Mouse (Mus musculus): ENCODE results near the gene Hnf4a. TPM values are rescaled to one million over a fixed set of nuclear protein-coding genes. Genes with fewer than 3 reads are reported as not detected.

Hnf4a gene
- total RNA-seq, 2 experiments from 2014 or later: not detected

- no peak for DNase-seq (ENCODE audit: low spot score in 2 of 2)
Measured at GRCm38 (mm10) chr2:163590996-163591395, 84.4 kb downstream of the Hnf4a start.

GRCm38 (mm10) chr2:163592084-163592483 is 85.5 kb downstream of the Hnf4a start:
- peak; percentile 35 to 43 for DNase-seq (ENCODE audit: low spot score in 2 of 2)

DNA sequence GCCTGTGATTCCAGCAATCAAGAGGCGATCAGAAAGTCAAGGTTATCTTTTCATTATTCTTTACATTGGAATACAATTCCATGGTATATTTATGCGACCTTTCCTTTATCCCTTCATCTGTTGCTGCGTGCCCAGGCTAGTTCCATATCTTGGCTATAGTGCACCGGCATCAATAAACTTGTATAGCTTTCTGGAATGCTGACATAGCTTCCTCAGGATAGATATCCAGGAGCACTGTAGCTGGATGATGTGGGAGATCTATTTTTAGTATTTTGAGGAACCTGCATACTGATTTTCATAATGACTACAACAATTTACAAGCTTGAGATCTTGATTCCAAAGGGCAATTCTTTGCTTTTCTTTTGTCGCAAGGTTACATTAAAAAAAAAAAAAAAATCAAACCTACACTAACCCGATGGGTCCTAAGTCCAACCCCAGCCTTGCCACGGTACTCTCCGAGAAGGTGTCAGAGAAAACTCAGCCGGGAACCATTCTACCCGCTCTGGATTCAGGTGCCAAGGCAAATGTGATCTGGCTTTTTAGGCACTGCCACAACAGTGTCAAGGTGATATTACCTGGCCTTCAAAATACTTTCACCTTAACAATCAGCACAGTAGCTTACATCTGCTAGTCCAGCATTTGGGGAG is 87.2 kb downstream of the Hnf4a start:
- no peak for DNase-seq (ENCODE audit: low spot score in 2 of 2)

DNA sequence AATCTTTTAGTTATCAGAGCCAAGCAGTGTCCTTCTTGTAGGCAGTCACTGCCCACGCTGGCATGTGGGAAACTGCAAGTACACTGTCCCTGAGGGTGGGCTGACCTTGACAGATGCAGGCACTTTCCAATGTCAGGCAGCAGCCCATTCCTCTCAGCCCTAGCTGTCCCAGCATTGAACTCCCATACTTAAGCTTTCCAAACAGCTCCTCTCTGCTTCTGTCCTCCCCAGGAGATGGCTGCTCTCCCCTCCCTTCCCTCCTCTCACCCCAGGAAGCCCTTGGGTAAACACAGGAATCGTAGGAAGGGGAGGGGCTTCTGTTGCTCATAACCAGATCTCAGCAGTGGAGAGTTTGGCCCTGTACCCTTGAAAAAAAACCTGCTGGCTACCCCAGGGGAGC is 88.5 kb downstream of the Hnf4a start:
- no peak for DNase-seq (ENCODE audit: low spot score in 2 of 2)

DNA sequence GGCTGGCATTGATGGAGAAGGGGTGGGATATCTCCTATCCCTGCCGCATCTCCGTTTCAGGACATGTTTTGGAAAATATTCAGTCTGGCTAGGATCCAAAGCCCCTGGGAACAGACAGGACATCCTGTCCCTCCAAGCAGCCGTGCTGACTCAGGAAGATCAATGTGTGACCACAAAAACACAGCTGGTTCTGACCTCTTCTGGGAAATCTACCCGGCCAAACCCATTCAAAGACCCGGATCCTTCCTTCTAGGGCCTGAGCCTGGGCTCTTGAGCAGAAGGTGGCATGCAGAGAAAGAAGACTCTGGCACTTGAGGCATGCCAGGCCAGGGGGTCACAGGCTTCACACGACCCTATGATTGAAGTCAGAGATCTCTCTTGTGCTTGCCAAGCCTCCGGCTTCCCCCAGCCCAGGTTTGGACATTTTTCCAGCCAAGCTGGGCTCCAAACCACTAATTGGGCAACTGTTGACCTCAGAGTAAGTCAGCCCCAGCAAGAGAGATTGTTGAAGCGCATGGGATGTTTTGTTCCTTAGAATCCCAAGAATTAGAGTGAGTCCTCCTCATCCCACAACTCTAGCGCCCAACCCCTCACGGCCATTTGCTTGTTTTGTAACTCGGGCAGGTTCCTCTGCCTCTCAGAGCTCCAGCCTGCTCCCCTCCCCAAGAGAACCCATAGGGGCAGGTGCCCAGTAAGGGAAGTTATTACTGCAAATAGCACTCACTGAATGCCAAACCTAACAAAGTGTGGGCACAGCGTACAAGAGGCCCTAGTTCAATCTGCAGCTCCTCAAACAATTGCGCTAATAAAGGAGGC is 89.7 kb downstream of the Hnf4a start:
- DNase-seq (ENCODE audit: low spot score in 2 of 2): no peak

DNA sequence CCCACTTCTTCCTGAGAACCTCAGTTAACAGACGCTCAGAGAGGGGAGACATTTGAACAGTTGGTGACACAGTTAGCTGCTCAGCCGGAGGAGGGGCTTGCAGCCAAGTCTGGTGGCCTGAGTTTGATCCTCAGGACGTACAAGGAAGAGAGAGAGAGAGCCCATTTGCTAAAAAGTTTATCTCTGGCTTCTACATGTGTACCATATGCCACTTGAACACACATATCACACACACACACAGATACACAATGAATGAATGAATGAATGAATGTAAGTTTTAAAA is 90.2 kb downstream of the Hnf4a start:
- no peak for DNase-seq (ENCODE audit: low spot score in 2 of 2)

GRCm38 (mm10) chr2:163597661-163598060 is 91.1 kb downstream of the Hnf4a start:
- peak; percentile 63 to 70 for DNase-seq (ENCODE audit: low spot score in 2 of 2)

DNA sequence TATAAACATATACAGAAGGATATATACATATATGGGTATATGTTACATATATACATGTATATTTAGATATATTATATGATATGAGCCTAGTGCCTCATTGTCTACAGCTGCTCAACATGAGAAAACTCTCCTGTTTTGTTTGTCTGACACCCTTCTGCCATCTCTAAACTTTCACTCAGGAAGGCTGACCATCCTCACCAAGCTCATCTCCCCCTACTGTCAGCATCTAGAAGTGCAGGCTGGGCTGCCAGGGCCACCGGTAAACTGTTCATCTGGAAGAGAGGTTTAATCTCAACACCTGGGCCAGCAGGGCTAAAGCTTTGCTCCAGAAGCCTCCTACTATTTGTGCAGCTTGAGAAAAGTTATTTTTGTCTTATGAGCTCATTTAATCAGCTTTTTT is 92.6 kb downstream of the Hnf4a start:
- DNase-seq (ENCODE audit: low spot score in 2 of 2): peak; percentile 66 to 71

DNA sequence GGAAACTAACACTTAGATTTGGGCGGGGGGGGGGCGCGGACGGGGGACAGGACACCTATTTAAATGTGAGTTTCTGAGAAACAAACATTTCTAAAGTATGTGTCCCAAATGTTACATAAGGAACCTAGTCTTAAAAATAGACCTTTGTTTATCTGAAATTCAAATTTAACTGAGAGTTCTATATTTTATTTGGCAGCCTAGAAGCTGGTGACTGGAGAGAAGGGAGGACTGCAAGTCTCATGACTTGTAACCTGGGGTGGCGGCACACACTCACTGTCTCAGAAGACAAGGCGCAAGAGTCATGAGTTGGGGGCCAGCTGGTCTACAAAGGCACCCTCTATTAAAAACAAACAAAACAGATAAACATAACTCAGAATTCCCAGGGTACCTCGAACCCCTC is 94.5 kb downstream of the Hnf4a start:
- DNase-seq (ENCODE audit: low spot score in 2 of 2): no peak

- no peak for DNase-seq (ENCODE audit: low spot score in 2 of 2)
Measured at GRCm38 (mm10) chr2:163601712-163602100, 95.1 kb downstream of the Hnf4a start.

- DNase-seq (ENCODE audit: low spot score in 2 of 2): peak; percentile 87 to 89
Measured at GRCm38 (mm10) chr2:163602101-163602971, 95.7 kb downstream of the Hnf4a start, which contains the start of gene Ttpal. TSS of gene Ttpal (plus strand) at chr2:163602314.

GRCm38 (mm10) chr2:163606161-163606560 is 99.6 kb downstream of the Hnf4a start:
- DNase-seq (ENCODE audit: low spot score in 2 of 2): no peak

DNA sequence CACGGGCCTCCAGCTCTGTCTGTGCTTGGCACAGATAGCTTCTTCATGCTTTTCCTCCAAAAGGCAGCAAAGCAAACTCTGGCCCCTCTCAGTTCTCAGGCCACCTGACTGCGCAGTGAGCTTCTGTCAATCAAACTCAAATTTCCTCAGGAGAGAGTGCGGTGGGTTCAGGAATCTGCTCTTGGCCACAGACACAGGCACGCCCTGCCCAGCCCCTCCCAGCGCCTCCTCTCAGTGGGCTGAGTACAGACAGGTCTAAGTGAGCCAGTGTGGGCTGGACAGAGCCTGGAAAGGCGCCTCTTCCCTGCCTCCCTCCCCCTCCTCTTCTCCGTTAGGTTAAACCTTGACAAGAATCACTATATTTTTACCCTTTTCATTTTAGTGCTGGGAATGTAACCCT is 101.4 kb downstream of the Hnf4a start:
- DNase-seq (ENCODE audit: low spot score in 2 of 2): no peak

DNA sequence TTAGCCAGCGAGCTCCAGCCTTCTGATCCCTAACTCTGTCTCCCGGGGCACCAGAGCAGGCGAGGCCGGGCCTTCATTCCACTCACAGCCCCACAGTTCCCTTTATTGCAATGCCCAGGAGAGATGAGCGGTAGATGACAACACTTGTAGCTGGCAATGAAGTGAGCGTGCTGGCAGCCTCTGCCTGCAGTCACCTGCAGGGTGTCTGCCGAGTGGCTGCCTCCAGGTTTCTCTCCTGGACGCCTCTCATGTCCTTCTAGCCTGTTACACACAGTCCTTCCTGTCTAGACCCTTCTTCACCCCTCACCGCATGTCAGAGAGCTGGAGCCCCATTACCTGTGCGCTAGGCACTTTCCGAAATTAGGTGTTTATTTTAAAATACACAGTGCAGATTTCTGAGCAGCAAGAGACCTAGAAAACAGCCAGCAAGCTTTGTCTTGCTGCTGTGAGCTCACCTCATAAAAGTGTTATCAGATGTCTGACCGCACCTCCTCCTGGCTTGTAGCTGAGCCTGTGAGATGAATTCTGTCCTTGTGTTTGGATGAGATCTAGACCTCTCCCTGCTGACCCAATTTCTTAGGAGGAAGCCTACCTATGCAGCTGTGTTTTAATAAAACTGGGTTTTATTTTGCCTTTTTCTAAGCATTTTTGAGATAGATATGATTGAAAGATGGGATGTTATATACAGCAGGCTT is 102.8 kb downstream of the Hnf4a start:
- DNase-seq (ENCODE audit: low spot score in 2 of 2): no peak

- DNase-seq (ENCODE audit: low spot score in 2 of 2): no peak
Measured at GRCm38 (mm10) chr2:163611176-163611575, 104.6 kb downstream of the Hnf4a start.

- no peak for DNase-seq (ENCODE audit: low spot score in 2 of 2)
Measured at GRCm38 (mm10) chr2:163613206-163613605, 106.6 kb downstream of the Hnf4a start.

GRCm38 (mm10) chr2:163613990-163614389 is 107.4 kb downstream of the Hnf4a start:
- DNase-seq (ENCODE audit: low spot score in 2 of 2): no peak

DNA sequence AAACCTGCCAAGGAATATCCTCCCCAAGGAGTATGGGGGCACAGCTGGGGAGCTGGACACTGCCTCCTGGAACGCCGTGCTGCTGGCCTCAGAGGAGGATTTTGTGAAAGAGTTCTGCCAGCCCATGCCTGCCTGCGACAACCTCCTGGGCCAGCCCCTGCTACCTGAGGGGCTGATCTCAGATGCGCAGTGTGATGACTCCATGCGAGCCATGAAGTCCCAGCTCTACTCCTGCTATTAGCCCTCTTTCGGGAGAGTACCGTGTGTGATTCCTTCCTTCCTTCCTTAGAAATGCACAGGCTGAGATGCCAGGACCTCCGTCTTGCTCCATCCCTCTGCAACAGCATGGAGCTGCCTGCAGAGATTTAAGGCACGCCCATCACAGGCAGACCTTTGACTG is 108.8 kb downstream of the Hnf4a start:
- no peak for DNase-seq (ENCODE audit: low spot score in 2 of 2)

DNA sequence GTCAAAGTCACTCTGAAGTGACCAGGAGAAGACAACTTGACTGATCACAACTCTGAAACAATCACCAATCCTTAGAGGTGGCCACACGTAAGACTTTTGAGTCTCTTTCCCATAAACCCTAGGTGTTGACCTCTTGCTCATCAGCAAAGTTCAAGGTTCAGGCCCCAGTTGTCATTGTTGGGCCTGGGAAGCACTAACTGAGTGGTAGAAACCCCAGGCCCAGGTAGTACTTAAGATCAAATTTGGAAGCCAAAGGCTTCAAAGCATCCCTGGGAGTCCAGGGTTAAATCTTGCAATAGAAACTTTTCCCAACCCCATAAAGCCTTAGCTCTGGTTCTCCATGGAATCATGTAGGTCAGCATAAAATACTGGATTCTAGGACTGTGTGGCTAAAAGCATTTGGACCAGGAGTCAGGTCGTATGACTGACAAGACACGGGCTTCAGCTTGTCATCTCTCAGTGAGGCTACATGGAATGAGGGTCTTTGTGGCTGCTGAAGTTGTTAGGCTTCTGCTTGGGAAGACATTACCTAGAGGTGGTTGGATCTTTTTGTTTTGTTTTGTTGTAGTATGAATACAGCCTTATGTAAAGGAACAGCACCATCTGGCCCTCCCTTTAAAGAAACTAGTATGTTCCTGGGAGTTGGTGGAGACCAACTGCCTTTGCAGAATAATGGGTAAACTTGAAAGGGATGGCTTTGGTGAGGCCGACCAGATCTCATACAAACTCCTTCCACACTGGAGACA is 109.5 kb downstream of the Hnf4a start:
- DNase-seq (ENCODE audit: low spot score in 2 of 2): no peak

- DNase-seq (ENCODE audit: low spot score in 2 of 2): no peak
Measured at GRCm38 (mm10) chr2:163616652-163617227, 110.1 kb downstream of the Hnf4a start.

Measured in layer of hippocampus, postnatal 10 days (tissue).